Mouse (Mus musculus): Measurements from ENCODE around the gene Tnfrsf18.

DNA sequence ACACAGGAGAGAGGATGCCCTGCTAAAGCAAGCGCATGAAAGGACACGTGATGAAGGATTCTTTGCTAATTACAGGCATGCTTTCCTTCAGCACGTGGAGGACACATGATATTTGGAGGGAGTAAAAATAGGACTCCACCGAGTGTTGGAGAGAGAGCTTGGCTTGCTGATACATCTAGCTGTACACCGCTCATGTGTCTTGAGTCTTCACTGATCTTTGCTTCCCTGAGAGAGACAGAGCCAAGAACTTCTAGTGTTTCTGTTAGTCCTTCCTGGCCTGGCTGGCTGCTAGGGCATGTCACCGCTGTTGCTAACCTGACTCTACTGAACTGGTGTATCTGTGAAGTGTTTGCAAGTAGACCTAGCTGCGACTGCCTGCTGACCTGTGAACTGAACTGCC is 1.8 kb upstream of the Tnfrsf18 start:
- no peak for TF ChIP-seq CTCF (IDR thresholded peaks at IDR 0.05; ENCODE audit: control insufficient read depth, insufficient read depth, low read length)
- no peak for TF ChIP-seq POLR2A (IDR thresholded peaks at IDR 0.05; ENCODE audit: borderline replicate concordance, control insufficient read depth, low read depth, low read length)
